Mouse (Mus musculus) adrenal gland, postnatal 25 days (tissue): ENCODE measurements around the gene Brix1. TPM values are rescaled to one million over a fixed set of nuclear protein-coding genes. Genes with fewer than 3 reads are reported as not detected.
A peak's percentile ranks its signal among the peaks of the same experiment; 100 is the strongest.
"Not testable (repeated sequence)": the region's sequence is repeated elsewhere in the genome, so short reads cannot be mapped to it uniquely, and the experiment has no call there.

Experiments used
- DNase-seq: peaks from one replicate; pipeline ENCODE4 v3.0.0; 2021; ENCODE audit warnings: mixed read lengths
- long read RNA-seq: library from polyadenylated mRNA; stranded (forward); transcript quantifications from one replicate; pipeline ENCODE4 v2.0.0, GENCODE M21; 2021
- total RNA-seq: library from RNA; stranded (reverse); gene quantifications from 2 replicates; pipeline ENCODE4 v1.2.3, GENCODE M21; 2021

The Brix1 gene
- total RNA-seq: 42.7 and 45.6 TPM in 2 replicates
- long read RNA-seq, transcript Brix1-201 (10 exons, 2,664 nt): major isoform, 68 of 73 reads
- long read RNA-seq, partial matches to known transcripts: 2 of 73 reads
- long read RNA-seq, other reads (novel, unspliced or antisense): 3 of 73 reads

DNA sequence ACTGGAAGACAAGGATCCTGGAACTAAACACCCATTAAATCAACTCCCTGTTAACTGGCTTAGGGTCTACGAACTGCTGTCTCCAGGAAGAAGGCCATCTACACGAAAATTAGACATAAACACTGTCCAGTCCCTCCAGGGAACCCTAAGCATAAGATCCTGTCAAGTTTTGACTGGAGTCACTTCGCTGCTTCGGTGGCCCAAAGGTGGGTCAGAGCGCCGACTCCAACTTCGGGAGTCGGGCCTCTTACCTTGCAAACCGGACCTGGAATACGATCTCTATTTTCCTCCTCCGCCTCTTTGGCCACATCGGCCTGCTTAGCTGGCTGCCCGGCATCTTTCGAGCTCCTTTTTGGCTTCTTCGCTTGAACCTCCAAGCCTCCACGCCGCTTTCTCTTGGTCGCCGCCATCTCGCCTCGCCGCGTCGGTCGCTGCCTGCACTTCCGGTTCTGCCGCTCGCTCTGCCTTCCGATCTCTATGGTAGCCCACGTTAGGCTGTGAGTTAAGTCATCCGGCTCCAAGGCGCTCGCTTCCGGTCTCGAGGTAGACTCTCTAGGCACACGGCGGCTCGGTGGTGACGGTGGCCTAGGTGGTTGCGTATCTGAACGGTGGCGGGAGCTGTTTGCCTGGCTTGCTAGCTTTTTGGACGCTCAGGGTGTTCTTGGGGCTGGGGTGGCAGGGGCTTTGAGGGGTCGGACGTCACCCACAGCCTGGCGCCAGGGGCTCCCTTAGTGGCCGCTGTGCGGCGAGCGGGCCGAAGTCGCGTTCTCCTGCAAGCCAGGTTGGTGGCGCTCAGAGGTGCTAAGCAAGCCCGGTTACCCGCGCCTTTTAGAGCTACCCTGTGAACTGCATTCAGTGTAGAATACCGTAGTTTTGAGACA is at the start of gene Brix1, which contains the start of gene Rad1:
Brix1 (minus strand) TSS at position 464 of the 881 bp plus-strand sequence.
Rad1 (plus strand) TSS at position 535 of the 881 bp plus-strand sequence.
- DNase-seq: peak; percentile 90

DNA sequence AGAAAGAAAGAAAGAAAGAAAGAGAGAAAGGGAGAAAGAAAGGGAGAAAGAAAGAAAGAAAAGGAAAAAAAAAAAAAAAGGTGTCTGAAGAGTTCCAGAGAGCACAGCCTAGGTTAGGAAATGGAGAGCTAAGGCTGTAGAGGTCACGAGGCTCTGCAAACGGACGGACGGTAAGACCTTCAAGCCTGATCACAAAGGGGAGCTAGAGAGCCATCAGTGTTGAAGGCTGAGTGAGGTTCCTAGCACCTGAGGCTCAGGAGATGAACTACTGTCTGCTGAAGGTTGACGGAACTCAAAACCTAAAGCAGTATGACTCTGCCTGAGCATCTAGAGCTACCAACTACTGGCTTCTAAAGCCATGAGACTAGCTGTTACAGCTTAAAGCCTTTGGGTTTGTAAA is 48.8 kb upstream of the Brix1 start:
- DNase-seq: no peak

- DNase-seq: not testable (repeated sequence)
Measured at GRCm38 (mm10) chr15:10533361-10533760, 47.6 kb upstream of the Brix1 start.

DNA sequence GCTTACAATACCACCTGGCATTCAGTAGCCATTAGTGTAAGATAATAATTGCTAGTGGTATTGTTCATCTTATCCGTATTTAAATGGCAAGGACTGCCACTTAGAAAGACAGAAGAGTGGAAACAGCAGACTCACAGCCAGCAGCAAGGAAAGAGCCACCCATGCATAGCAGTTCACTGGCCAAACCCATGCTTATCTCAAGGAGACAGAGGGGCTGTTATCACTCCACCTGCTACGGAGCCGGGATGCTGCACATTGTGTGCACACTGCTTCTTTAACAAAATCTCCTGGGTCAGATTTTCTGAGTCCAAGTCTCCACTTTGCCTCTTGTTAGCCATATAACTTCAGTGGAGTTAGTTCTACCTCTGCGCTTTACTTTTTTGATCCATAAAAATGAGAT is 45.6 kb upstream of the Brix1 start:
- DNase-seq: no peak

- DNase-seq: no peak
Measured at GRCm38 (mm10) chr15:10525896-10526295, 40.1 kb upstream of the Brix1 start.

DNA sequence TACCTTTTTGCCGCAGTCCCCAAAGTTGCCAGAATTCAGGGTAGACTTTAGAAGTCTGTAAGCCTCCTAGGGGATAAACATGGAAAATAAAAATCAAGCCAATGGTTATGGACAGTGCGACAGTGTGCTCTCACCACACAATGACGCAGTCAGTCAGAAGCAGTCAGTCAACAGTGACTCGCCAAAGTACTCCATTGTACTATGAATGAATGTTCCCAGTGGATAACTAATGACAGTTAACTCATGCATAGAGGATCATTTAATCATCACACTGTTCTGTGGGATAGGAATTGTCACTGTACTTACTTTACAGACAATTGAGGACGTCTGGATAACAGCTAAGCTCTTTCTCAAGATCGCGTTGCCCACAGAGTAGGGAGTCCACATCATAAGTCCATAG is 29.4 kb upstream of the Brix1 start:
- DNase-seq: no peak

- DNase-seq: peak; percentile 13
Measured at GRCm38 (mm10) chr15:10506099-10506498, 20.4 kb upstream of the Brix1 start.

DNA sequence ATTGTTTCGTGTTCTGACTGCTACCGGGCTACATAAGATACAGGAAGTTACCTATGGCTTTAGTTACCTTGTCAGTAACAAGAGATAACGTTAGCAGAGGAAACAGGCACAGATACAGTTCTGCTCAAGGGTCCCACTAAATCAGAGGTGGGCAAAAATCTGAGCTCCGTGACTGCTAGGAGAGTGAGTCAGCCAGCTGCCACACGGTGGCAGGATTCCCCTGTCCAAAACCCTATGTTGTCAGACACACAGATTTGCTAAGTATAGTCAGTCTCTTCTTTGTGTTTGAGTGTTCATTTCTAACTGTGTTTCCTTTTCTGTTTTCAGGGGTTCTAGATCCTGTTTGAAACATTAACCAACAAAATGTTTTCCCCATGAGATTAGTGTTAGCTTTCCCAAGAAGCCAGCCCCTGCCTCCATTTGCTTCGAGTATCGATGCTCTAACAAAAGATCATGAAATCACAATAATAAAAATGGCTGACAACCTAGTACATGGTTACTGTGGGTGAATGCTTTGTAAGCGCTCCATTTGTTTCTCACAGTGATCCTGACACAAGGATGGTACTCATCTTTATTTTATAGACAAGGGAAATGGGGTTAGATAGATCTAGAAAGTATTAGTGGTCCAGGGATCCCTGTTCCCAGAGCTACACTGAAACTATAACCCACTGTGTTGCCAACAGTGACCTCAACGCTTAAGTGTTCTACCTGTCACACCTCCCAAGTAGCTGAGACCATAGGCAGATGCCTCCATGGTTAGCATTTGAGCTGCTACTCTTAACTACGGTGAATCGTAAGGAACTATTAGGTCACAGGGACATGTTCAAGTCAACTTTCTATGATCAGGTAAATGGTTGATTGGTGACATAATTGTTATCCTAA is 15.3 kb upstream of the Brix1 start:
- DNase-seq: peak; percentile 53

DNA sequence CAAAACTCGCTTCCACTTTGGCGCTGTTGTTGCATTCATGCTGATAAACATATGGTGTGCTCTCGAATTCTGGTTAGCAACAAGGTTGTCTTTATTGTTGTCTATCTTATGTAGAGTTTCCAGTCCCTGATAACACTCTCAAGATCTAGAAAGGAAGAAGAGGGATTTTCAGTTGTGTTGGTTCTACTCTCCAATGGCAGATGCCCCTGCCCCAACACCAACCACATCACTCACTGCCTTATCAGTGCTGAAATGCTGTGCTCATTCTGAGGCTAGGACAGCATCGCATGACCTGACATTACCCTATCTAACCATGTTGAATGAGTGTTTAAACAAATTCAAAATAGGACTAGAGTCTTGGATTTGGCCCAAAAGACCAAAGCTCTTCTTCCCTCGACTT is 14.3 kb upstream of the Brix1 start:
- DNase-seq: no peak

DNA sequence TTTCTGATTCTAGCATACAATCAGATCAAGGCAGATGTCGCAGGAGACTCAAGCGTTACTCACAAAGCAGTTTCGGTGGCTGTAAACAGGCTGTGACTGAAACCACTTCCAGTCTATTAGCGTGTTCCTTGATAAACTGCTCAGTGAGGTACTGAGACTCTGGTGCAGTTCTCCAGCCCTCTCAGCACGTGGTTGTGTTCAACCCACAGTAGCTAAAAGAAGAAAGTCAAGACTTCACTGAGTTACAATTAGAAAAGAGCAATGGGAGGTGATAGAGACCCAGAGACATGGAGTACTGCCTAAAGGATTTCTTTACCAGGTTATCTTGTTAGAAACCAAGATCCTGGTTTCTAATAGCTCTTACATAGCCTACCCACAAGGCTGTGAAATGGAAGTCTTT is 13.8 kb upstream of the Brix1 start:
- no peak for DNase-seq

DNA sequence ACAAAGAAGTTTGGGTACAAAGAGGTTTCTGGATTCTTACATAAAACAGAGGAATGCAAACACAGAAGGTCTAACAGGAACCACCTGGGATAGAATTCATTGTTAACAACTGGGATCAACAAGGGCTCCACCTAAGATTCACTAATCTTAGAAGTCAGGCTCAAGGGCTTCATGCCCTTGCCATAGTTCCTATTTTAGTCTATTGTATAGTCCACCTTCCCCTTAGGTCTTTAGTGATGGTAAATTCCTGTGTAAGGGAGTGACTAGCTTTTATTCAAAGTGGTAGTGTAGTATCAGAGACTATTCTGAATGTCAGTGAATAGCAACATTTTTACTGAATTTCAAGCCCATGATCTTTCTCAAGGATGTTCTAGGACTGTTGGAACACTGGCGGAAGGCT is 10.9 kb upstream of the Brix1 start:
- DNase-seq: not testable (repeated sequence)

GRCm38 (mm10) chr15:10495944-10496343 is 10.2 kb upstream of the Brix1 start:
- DNase-seq: no peak

DNA sequence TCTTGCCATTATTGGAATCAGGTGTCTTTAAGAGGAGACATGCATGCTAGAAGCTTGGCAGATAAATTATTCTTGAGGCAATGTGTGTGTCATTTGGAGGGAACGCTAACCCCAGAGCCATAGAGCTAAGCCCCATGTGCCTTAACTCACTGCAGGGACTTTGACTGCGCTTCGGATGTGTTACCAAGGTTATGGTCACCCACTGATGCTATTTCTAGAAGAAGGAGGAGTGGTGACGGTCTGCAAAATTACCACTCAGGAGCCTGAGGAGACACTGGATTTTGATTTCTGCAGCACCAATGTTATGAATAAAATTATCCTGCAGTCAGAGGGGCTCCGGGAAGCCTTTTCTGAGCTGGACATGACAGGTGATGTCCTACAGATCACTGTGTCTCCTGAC is 4.4 kb upstream of the Brix1 start:
- no peak for DNase-seq

DNA sequence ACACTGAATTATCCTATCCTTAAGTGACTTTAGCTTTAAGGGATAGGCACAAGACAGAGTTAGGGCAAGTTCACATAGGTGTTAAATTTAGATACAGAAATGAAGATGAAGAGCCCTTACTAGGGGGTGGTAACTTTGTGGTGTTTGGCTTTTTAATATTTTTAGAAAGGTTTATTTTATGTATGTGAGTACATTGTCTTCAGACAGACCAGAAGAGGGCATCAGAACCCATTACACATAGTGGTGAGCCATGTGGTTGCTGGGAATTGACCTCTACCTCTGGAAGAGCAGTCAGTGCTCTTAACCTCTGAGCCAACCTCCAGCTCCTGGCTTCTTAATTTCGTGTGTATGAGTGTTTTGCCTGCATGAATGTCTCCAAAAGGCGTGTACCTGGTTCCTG is 1.5 kb upstream of the Brix1 start:
- DNase-seq: no peak

GRCm38 (mm10) chr15:10486365-10486839 is 655 bp upstream of the Brix1 start:
- no peak for DNase-seq

- no peak for DNase-seq
Measured at GRCm38 (mm10) chr15:10470941-10471340, 14.8 kb downstream of the Brix1 start.

GRCm38 (mm10) chr15:10470151-10470831 is 15.5 kb downstream of the Brix1 start, which contains the start of gene Dnajc21:
Gene Dnajc21 (minus strand): TSS chr15:10470516.
- peak; percentile 93 for DNase-seq

DNA sequence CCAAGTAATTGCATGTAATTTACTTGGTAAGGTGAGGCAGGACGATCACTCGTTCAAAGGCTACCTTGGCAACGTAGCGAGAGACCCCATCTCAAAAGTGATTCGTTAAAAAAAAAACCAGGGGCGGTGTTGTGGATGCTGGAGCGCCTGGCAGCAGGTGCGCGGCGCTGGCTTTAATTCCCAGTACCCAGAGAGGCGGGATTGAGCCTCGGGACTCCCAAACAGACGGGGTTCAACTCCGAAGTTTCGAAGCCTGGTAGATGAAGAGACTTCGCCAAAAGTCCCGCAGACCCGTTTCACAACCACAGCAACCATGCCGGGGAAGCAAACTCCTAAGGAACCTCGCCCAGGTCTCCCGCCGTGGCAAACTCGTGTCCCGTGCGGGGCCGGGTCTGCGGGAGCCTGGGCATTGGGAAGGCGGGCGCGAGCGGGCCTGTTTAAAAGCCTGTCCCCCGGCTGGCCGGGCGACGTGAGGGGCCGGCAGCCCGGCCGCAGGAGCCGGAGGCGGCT is 16.1 kb downstream of the Brix1 start:
- DNase-seq: peak; percentile 22

DNA sequence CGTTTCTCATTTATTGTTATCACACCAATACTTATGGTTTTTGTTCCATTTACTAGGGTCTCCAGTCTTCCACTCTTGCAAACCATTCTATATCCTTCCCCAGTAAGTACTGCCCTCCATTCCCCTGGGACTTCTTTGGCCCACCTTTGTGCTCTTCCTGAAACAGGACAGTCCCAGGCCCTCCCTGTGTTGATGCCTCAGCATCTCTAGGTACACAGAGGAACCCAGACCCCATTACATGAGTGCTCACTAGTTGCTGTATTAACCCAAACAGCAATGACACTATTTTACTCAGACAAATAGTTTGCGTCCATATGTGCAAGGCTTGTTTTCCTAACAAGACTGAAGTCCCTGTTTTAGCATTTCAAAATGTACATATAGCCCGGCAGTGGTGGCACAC is 17.0 kb downstream of the Brix1 start:
- DNase-seq: no peak

DNA sequence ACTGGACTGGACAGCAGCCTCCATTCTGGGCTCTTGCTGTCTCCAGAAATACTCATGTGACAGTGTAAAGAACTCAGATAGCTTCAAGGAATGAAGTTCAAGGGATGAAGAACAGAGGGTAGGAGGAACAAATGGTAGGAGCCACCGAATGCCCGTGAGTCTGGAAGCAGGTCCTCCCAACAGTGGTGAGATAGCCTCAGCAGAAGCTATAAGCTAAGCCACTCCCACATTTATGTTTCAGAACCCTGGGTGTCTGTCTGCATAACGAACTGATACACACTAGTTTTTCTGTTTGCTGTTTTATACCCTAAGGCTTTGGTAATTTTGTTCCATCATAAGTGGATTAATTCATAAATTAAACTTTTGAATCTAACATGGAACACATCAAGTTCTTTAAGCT is 21.1 kb downstream of the Brix1 start:
- DNase-seq: no peak

DNA sequence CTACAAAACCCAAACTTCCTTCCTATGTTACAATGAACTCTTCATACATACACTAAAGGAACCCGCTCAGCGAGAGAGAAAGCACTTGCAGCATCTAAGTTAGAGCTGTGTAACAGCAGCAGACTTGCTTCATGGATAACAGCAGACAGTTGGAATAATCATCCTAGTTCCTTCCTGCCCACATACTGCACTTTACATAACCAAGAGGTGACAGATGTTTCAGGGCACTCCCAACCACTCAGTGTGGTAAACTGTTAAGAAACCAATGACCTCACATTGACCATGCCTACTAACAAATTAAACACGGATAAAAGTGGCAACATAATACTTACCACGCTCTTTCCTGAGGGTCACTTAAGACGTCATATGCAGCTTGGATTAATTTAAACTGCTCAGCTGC is 22.2 kb downstream of the Brix1 start:
- DNase-seq: no peak

DNA sequence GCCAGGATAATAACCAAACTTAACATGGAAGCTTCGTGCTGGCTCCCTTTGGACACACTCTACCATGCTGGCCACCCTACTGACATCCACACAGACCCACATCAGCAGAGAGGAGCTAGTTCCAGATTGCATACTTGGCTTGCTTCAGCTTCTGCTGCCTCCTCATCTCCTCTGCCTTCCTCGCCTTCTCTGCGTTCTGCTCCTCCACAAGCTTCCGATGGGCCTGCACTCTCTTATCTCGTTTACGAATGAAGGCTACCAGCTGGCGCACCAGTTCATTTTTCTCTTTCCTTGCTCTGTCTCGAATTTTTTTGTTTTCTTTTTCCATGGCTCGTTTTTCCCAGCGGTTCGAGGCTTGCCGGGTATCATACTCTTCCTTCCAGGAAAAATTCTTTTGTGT is 24.8 kb downstream of the Brix1 start:
- DNase-seq: no peak
